Mouse (Mus musculus) liver (tissue): Measurements from ENCODE around the gene Tnc.

Experiments used
- DNase-seq: peaks from one replicate; pipeline ENCODE4 v3.0.0-alpha.2; 2020; ENCODE audit warnings: mixed read lengths

Gene Tnc

GRCm38 (mm10) chr4:64024041-64024779, 22.6 kb downstream of the Tnc start:
- DNase-seq: no peak

- no peak for DNase-seq
Measured at GRCm38 (mm10) chr4:64020930-64021589, 25.8 kb downstream of the Tnc start.

- no peak for DNase-seq
Measured at GRCm38 (mm10) chr4:64020151-64020550, 26.7 kb downstream of the Tnc start.

GRCm38 (mm10) chr4:64011308-64011707, 35.5 kb downstream of the Tnc start:
- DNase-seq: no peak

- DNase-seq: no peak
Measured at GRCm38 (mm10) chr4:64009936-64010335, 36.9 kb downstream of the Tnc start.

GRCm38 (mm10) chr4:64005198-64005597, 41.6 kb downstream of the Tnc start:
- no peak for DNase-seq

GRCm38 (mm10) chr4:64003677-64004076, 43.1 kb downstream of the Tnc start:
- no peak for DNase-seq

- DNase-seq: no peak
Measured at GRCm38 (mm10) chr4:64002168-64002567, 44.6 kb downstream of the Tnc start.

- no peak for DNase-seq
Measured at GRCm38 (mm10) chr4:64000788-64001187, 46.0 kb downstream of the Tnc start.

GRCm38 (mm10) chr4:64000293-64000692, 46.5 kb downstream of the Tnc start:
- no peak for DNase-seq

GRCm38 (mm10) chr4:63993462-63994113, 53.2 kb downstream of the Tnc start:
- no peak for DNase-seq

GRCm38 (mm10) chr4:63990216-63990615, 56.6 kb downstream of the Tnc start:
- DNase-seq: no peak

GRCm38 (mm10) chr4:63988090-63988489, 58.7 kb downstream of the Tnc start:
- DNase-seq: no peak

- DNase-seq: no peak
Measured at GRCm38 (mm10) chr4:63986576-63986975, 60.2 kb downstream of the Tnc start.

- no peak for DNase-seq
Measured at GRCm38 (mm10) chr4:63983098-63983445, 63.7 kb downstream of the Tnc start.

GRCm38 (mm10) chr4:63982425-63983097, 64.3 kb downstream of the Tnc start:
- DNase-seq: no peak

GRCm38 (mm10) chr4:63980211-63980794, 66.5 kb downstream of the Tnc start:
- DNase-seq: no peak

GRCm38 (mm10) chr4:63979635-63980034, 67.2 kb downstream of the Tnc start:
- DNase-seq: no peak

GRCm38 (mm10) chr4:63972536-63972935, 74.3 kb downstream of the Tnc start:
- DNase-seq: no peak

GRCm38 (mm10) chr4:63971762-63972161, 75.1 kb downstream of the Tnc start:
- no peak for DNase-seq

GRCm38 (mm10) chr4:63970925-63971324, 75.9 kb downstream of the Tnc start:
- no peak for DNase-seq

GRCm38 (mm10) chr4:63969891-63970290, 76.9 kb downstream of the Tnc start:
- no peak for DNase-seq

GRCm38 (mm10) chr4:63963410-63963809, 83.4 kb downstream of the Tnc start:
- no peak for DNase-seq
